Mouse (Mus musculus): ENCODE data around the gene Mterf4.

Gene Mterf4

DNA sequence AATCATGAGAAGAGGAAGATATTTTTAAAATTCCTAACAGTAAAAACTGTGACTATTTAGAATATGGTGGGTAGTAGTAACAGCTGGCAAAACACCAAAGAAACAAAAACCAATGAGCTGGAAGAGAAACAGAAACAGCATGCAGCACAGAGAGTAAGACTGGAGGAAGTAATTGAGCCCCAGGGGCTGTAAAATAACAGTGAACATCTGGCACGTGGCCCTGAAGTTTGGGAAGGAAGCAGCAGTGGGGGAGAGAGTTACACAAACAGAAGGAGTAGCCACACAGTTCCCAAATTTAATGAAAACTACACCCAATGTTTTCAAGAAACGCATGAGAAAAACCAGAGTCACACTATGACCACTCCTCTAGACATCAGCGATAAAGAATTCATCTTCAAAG, 38.5 kb downstream of the Mterf4 start:
- DNase-seq (ENCODE audit: low read depth) = no peak

DNA sequence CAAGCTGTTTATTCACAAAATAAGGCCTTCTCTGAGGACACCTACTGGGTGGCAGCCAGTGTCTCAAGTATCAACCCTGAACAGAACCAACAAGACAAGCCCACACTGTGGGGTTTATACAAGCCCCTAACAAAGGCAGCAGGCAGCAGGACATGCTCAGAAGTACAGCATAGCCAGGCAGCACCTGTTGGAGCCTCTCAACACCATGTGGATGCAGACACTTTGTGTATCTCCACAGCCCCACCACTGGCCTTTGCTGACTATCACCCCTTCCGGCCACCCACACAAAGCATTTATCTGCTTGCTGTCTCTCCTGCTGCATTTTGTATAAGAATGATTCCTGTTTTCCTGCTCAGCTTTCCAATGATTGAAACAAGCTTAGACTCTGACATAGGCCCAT, 48.2 kb downstream of the Mterf4 start:
- no peak for DNase-seq (ENCODE audit: low read depth)

GRCm38 (mm10) chr1:93255761-93256160, 50.0 kb downstream of the Mterf4 start:
- DNase-seq (ENCODE audit: low read depth) = no peak

- DNase-seq (ENCODE audit: low read depth) = no peak
Observed at GRCm38 (mm10) chr1:93252586-93252985, 53.1 kb downstream of the Mterf4 start.

Data from c-Kit-positive CD71-positive TER-119-negative erythroid progenitor cells, embryonic 14.5 days (primary cell).